Mouse (Mus musculus) ES-E14 (cell line): ENCODE results near the gene Lypd6b.

Experiments
- CHD2 ChIP-seq: IDR thresholded peaks from 2 replicates; pipeline ENCODE4 v1.6.1; 2014; ENCODE audit warnings: mild to moderate bottlenecking, low read depth, low read length, inconsistent platforms
- HCFC1 ChIP-seq: IDR thresholded peaks from 2 replicates; pipeline ENCODE4 v1.6.1; 2012; ENCODE audit warnings: low read length, inconsistent platforms, borderline replicate concordance; ENCODE audit not compliant: insufficient read depth
- MAFK ChIP-seq: IDR thresholded peaks from 2 replicates; pipeline ENCODE4 v1.6.1; 2014; ENCODE audit warnings: mild to moderate bottlenecking, low read depth, low read length, inconsistent platforms; ENCODE audit not compliant: insufficient read depth
- ZC3H11A ChIP-seq: IDR thresholded peaks from 2 replicates; pipeline ENCODE4 v1.6.1; 2012; ENCODE audit warnings: low read depth, mild to moderate bottlenecking, inconsistent platforms, low read length, borderline replicate concordance
- ZNF384 ChIP-seq: IDR thresholded peaks from 2 replicates; pipeline ENCODE4 v1.6.1; 2012; ENCODE audit warnings: low read depth, low read length, inconsistent platforms

DNA sequence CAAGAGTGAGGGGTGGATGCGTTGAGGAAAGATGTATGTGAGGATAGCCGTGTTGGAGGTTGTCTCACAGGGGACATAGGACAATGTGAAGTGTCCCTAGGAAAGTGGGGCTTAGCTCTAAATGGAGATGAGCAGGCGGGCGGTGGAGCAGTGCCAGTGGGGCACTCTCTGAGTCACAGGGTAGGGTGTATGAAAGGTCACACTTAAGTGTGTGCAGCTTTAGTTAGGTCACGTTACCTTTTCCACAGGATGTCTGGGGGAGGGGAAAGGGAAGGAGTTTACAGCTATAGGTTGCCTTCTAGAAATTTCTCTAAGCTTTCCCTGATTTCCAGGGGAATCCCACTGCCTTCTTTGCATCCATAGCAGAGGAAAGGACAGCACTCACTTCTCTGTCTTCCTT is 2.0 kb downstream of the Lypd6b start:
- no peak for TF ChIP-seq HCFC1
- no peak for TF ChIP-seq ZC3H11A
- TF ChIP-seq ZNF384 = no peak
- no peak for TF ChIP-seq CHD2
- TF ChIP-seq MAFK = no peak
